Mouse (Mus musculus) lung, postnatal 36 days (tissue): ENCODE results near the gene Gdpd3.
"Not testable (repeated sequence)": the region's sequence is repeated elsewhere in the genome, so short reads cannot be mapped to it uniquely, and the experiment has no call there.

Source experiments
- DNase-seq: peaks from one replicate; pipeline ENCODE4 v3.0.0; 2022; ENCODE audit warnings: mixed read lengths

Gene Gdpd3

GRCm38 (mm10) chr7:126760956-126761355 is 5.2 kb upstream of the Gdpd3 start:
- no peak for DNase-seq

GRCm38 (mm10) chr7:126761529-126762067 is 4.5 kb upstream of the Gdpd3 start:
- DNase-seq: peak; percentile 56

- no peak for DNase-seq
These were observed 3.6 kb upstream of the Gdpd3 start for GRCm38 (mm10) chr7:126762471-126763008.

GRCm38 (mm10) chr7:126765540-126765939 is 594 bp upstream of the Gdpd3 start:
- DNase-seq: no peak

DNA sequence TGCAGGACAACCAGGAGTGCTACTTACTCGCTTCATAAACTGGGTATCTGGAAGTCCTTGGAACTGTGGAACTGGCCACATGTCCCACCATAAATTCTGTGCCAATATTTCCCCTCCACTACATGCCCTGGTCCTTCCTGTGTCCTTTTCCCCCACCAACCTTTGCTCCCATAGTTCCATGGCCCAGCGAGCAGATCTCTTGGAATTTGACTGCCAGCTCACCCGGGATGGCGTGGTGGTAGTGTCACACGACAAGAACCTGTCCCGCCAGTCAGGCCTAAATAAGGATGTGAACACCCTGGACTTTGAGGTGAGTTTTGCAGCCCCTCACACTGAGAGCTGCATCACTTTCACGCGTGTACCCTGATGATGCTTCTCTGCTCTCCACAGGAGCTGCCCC is 867 bp downstream of the Gdpd3 start:
- DNase-seq: no peak

DNA sequence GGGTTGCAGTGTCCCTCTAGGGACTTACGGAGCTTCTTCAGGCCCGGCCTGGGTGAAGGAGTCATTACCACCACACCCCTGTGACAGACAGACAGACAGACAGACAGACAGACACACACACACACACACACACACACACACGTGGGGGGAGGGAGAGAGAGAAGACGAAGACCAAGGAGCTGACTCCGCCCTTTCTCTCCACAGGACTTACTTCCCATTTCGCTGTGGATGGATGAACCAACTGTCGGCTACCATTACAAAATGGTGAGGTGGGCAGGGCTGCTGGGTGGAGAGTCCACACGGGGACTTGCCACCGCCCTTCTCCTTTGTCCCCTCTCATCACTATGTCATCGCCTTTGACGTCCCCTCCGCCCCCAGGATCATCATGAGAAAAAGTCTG is 4.7 kb downstream of the Gdpd3 start:
- DNase-seq: peak; percentile 68

DNA sequence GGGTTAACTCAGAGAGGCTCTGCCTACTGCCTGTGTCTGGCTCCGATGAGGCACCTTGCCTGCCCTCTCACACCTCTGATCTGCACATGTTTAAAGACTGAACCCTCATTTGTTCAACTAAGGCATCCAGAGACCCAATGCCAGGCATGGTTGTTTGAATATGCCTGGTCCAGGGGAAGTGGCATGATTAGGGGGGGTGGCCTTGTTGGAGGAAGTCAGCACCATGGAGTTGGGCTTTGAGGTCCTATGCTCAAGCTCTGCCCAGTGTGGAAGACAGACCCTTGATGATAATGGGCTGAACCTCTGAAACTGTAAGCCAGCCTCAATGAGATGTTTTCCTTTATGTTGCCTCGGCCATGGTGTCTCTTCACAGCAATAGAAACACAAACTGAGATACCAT is 7.2 kb downstream of the Gdpd3 start:
- DNase-seq: no peak

DNA sequence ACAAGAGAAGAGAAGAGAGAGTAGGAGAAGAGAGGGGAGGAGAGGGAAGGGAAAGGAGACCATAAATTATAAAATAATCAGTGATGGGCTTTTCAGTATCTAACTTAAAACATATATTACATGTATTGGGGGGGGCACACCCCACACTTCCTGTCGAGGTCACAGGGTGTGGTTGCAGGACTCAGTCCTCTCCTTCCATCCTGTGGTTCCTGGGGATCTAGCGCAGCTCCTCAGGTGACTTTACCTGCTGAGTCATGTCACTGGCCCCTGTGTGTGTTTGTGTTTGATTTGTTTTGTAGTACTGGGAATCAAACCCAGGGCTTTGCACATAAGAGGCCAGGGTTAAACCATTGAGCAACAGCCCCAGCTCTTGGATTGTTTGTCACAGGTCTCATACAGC is 8.3 kb downstream of the Gdpd3 start:
- DNase-seq: no peak

GRCm38 (mm10) chr7:126775185-126775977 is 9.2 kb downstream of the Gdpd3 start:
- no peak for DNase-seq

- peak; percentile 64 for DNase-seq
These were observed 9.8 kb downstream of the Gdpd3 start for GRCm38 (mm10) chr7:126775978-126776234.

DNA sequence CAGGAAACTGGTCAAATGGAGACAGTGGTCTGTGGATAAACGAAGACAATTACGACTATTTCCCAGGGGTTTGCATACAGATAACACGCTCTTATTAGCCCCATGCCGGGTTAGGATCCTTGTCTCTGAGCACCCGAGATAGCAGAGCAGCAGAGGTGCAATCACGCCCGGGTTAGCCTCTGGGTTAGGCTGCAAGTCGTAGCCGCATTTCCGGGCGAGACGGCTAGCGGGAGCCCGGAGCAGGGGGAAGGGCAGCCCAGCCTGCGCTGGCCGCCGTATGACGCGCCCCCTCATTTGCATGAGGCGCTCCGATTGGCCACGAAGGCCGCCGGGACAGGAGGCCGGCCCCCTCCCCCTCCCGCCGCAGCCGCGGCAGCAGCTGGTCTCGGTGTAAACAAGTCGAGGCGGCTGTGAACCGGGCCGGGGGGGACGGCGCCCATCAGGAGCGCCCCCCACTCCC is 10.5 kb downstream of the Gdpd3 start, which contains the start of gene Ypel3:
Gene Ypel3, plus strand, starts transcription at position 358 of the 460 bp plus-strand sequence.
- DNase-seq: peak; percentile 97

DNA sequence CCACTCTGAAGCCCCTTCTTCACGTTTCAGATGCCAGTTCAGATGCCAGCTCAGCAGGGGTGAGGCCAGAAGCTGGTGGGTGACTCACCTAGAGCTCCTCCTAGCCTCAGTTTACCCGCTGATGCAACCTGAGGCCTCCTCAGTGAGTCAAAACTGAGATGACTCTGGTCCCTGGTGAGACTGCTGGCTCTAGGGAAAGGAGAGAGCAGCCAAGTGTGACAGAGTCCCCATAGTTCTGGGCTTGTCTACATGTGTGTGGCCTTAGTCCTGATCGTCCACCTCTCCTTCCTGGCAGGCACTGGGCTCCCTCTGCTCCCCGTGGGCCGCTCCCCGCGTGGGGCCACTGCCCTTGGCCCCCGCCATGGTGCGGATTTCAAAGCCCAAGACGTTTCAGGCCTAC is 11.3 kb downstream of the Gdpd3 start:
- no peak for DNase-seq

- no peak for DNase-seq
These were observed 12.0 kb downstream of the Gdpd3 start for GRCm38 (mm10) chr7:126778147-126778546.

- DNase-seq: not testable (repeated sequence)
These were observed 13.0 kb downstream of the Gdpd3 start for GRCm38 (mm10) chr7:126779101-126779500.

GRCm38 (mm10) chr7:126779983-126780970 is 14.1 kb downstream of the Gdpd3 start:
- peak; percentile 91 for DNase-seq

GRCm38 (mm10) chr7:126780971-126781635 is 15.0 kb downstream of the Gdpd3 start, which contains the start of gene Tbx6:
TSS of gene Tbx6 (plus strand) at chr7:126781483.
- DNase-seq: no peak

DNA sequence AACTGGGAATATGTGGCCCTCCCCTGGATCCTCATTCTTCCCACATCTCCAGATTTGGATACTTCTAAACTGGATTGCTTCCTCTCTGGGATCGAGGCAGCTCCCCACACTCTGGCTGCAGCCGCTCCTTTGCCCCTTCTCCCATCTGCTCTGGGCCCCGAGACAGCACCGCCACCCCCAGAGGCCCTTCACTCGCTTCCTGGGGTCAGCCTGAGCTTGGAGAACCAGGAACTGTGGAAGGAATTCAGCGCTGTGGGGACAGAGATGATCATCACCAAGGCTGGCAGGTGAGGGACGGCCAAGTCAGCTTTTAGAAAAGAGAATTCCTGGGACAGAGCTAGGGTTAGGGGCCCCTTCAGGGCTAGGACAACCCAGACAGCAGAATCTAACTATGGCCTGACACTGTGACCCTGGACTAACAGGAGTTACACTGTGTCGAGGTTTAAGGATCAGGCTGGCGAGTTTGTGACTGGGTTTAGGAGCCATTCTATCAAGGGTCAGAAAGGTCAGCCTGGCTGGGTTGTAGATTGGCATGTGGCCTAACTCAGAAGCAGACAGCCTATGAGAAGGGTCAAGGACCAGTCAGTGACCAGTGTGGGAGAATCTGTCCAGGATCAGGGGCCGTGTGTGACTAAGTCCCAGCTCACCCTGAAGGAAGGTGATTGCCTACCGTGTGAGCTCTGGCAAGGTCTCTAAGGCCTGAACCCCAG is 15.7 kb downstream of the Gdpd3 start:
- no peak for DNase-seq

DNA sequence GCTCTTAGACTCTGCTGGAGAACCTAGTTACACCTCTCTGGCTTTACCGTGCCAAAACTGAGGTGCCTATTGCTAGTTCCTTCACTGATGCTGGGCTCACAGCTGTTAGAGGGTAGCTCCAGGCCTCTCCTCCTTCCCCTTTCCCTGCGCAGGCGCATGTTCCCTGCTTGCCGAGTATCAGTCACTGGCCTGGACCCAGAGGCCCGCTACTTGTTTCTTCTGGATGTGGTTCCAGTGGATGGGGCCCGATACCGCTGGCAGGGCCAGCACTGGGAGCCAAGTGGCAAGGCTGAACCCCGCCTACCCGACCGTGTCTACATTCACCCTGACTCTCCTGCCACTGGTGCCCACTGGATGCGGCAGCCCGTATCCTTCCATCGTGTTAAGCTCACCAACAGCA is 16.6 kb downstream of the Gdpd3 start:
- DNase-seq: no peak

DNA sequence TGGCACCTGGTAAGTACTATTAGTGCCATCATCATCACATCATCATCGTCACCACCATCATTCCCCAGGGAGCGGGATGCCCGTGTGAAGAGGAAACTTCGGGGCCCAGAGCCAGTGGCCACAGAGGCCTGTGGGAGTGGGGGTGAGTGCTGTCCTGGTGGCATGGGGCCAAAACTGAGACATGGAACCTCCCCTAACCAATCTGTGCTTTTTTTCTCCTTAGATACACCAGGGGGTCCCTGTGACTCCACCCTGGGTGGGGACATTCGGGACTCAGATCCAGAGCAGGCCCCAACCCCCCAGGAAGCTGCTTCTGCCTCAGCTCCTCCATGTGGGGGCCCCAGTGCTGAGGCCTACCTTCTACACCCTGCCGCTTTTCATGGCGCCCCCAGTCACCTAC is 18.3 kb downstream of the Gdpd3 start:
- no peak for DNase-seq

GRCm38 (mm10) chr7:126785056-126785455 is 18.9 kb downstream of the Gdpd3 start:
- no peak for DNase-seq

GRCm38 (mm10) chr7:126786142-126786541 is 20.0 kb downstream of the Gdpd3 start:
- no peak for DNase-seq

- DNase-seq: no peak
These were observed 23.0 kb downstream of the Gdpd3 start for GRCm38 (mm10) chr7:126789141-126789540.
